Mouse (Mus musculus): ENCODE data around the gene Slc25a47. TPM values are rescaled to one million over a fixed set of nuclear protein-coding genes. Genes with fewer than 3 reads are reported as not detected.

Gene Slc25a47
- 5.3 and 7.0 TPM in 2 replicates for total RNA-seq (2014; fragmentation: Nextera tagmentation)
- total RNA-seq (2017): 6.2 and 16.2 TPM in 2 replicates

DNA sequence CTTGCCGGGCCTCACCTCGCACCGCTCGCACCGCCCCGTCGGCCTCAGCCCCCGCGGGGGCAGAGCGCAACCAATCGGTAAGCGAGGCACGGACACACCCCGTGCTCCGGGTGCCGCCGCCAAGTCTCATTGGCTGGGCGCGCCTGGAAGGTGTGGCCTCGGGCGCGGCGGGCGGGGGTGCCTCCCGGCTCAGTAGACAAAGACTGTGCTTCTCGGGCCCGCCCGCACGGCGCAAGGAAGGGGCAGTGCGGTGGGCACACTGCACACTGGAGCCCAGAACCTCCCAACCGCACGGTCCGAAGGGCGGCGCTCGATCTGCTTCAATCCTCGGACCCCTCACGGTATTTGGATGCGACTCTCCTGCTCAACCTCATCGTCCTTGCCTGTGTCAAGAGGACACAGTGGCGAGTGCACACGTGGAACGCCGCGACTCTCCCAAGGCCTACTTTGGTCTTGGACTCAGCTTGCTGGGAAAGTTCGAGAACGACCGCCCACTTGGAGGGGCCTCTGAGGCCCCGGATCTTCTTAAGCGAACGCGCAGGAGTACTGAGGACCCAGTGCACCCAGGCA is at the start of gene Slc25a47, which contains the start of gene Slc25a29:
TSS of gene Slc25a47 (plus strand) at position 207 of the 570 bp plus-strand sequence.
TSS of gene Slc25a29 (minus strand) at position 44 of the 570 bp plus-strand sequence.
- ATAC-seq (replicated peaks; ENCODE audit: low FRiP score, low TSS enrichment, poor library complexity, severe bottlenecking): peak; percentile 96

DNA sequence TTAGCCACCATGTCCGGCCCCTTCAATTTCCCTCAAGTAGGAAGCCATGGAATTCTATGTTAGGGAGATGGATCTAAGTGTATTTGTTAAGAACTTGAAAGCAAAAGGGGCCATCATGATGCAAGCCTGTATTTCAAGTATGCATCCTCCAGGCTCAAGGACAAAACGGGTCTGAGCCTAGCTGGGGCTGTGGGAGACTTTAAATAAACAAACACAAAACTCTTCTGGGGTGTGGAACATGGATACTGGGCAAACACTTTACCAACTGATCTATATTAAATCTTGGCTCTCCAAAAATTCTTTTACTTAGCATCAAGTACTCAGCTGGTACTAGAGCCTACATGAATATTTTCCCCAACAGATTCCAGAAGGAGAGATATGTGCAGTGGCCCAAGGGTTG is 48.5 kb upstream of the Slc25a47 start:
- no peak for ATAC-seq (replicated peaks; ENCODE audit: low FRiP score, low TSS enrichment, poor library complexity, severe bottlenecking)

DNA sequence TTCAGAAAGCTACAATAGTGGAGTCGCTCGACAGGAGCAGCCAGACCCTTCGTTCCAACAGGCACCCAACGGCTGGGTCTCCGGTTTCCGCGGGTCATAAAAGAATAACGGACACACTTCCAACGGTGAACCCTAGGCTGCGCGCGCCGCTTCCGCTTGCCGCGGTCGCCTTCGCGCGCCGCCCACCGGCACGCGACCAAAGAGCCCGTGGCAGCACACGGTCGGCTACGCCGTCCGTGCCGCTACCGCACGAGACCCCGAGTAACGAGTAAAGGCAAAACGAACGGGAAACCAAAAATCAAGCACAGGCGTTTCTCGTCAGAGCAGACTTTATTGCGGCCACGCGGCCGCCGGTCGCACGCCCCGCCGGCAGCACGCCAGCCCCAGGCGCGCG is 43.7 kb upstream of the Slc25a47 start:
- peak; percentile 31 for ATAC-seq (replicated peaks; ENCODE audit: low FRiP score, low TSS enrichment, poor library complexity, severe bottlenecking)

DNA sequence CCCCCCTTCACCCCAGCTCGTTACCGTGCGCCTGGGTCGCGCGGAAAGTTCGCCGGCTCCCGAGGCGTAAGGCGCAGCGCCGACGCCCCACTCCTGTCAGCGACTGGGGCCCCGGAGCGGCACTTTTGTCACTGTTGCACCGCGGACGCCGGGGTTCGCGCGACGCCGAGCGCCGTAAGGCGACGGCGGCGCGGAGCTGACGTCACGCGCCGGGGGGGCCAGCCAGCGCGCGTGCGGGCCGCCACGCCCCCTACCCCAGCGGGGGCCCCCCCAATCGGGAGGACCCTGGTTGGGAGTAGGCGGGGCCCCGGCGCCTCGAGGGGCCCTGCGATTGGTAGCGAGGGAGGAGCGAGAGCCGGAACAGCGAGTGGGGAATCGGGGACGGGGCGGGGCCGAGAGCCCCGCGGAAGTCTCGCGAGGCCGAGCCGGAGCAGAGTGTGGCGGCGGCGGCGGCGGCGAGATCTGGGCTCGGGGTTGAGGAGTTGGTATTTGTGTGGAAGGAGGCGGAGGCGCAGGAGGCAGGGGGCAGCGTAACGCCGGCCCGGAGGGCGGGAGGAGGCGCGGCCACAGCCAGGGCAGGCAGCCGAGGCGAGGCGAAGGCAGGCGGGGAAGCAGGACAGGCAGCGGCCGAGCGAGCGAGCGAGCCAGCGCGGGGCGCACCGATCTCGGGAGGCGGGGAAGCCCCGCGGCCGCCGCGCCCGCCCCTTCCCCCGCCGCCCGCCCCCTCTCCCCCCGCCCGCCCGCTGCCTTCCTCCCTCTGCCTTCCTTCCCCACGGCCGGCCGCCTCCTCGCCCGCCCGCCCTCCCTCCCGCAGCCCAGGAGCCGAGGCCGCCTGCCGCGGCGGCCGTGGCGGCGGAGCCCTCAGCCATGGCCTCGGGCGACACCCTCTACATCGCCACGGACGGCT is 43.0 kb upstream of the Slc25a47 start, which contains the start of gene Yy1:
TSS of gene Yy1 (plus strand) at position 428 of the 907 bp plus-strand sequence.
- peak; percentile 75 for ATAC-seq (replicated peaks; ENCODE audit: low FRiP score, low TSS enrichment, poor library complexity, severe bottlenecking)

DNA sequence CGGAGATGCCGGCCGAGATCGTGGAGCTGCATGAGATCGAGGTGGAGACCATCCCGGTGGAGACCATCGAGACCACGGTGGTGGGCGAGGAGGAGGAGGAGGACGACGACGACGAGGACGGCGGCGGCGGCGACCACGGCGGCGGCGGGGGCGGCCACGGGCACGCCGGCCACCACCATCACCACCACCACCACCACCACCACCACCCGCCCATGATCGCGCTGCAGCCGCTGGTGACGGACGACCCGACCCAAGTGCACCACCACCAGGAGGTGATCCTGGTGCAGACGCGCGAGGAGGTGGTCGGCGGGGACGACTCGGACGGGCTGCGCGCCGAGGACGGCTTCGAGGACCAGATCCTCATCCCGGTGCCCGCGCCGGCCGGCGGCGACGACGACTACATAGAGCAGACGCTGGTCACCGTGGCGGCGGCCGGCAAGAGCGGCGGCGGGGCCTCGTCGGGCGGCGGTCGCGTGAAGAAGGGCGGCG is 42.3 kb upstream of the Slc25a47 start:
- no peak for ATAC-seq (replicated peaks; ENCODE audit: low FRiP score, low TSS enrichment, poor library complexity, severe bottlenecking)

DNA sequence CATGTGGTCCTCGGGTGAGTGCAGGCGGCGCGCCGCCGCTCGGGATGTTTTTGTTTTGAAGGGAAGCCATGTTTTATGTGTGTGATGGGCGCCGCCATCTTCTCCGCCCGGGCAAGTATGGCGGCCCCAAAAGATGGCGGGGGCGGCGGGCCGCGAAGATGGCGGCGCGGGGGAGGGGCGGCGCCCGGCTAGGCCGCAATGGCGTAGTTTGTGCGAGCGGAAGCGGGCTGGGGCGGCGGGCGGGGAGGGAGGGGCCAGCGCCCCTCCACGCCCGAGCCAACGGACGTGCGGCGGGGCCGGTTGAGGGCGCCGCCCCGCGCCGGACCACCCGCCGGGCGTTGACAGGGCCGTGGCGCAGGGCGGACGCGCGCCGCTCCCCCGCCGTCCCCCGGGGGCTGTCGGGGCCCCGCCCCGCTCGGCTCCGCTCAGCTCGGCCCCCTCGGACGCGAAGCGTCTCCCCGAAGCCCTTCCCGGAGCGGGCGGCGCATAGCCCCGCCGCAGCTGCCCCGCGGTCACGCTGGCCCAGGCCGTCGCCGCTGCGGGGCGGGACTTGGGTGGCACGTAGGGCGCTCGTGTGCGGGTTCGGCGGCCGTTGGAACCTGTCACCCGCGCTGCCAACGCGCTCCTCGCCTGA is 41.7 kb upstream of the Slc25a47 start:
- ATAC-seq (replicated peaks; ENCODE audit: low FRiP score, low TSS enrichment, poor library complexity, severe bottlenecking): peak; percentile 31

DNA sequence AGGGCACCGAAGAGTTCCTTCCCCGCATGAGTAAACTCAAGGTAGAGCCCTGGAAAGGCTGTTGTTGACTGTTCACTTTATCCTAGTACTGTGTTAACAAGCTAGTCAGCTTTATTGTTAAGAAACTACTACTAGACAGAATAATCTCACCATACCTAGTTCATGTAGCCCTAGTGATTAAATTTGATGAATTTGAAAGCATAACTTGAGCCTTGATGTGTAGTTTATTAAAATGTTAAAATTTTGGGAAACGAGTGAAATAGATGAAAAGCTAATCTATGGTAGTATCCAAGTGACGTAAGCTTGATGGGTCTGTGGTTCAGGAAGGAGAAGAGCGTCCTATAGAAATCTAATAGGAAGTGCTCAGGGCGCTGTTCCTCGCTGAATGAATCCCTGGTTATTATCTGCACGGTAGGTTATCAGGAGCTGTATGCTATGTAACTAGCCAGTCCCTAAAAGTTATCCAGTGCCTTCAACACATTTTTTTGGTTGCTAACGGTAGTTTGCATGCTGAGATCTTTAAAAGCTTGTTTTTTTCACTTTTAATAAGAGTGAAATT is 40.8 kb upstream of the Slc25a47 start:
- ATAC-seq (replicated peaks; ENCODE audit: low FRiP score, low TSS enrichment, poor library complexity, severe bottlenecking): peak; percentile 50

DNA sequence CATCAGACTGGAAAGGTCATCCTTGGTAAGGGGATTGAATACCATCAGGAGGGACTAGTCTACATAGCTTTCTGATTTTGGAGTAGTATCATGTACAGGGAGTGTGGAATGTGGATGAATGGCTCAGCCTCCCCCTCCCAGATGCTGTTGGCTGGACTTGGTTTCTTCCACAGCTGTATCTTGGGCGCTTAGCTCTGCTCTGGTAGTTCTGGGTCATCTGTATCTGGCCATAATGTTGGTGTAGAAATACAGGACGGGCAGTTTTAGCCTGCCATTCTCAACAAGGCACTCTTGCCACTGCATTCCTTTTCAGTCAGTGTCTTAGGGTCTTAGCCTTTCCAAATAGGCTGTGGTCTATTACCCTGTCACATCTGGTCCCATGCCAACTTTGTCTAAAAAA is 34.2 kb upstream of the Slc25a47 start:
- no peak for ATAC-seq (replicated peaks; ENCODE audit: low FRiP score, low TSS enrichment, poor library complexity, severe bottlenecking)

DNA sequence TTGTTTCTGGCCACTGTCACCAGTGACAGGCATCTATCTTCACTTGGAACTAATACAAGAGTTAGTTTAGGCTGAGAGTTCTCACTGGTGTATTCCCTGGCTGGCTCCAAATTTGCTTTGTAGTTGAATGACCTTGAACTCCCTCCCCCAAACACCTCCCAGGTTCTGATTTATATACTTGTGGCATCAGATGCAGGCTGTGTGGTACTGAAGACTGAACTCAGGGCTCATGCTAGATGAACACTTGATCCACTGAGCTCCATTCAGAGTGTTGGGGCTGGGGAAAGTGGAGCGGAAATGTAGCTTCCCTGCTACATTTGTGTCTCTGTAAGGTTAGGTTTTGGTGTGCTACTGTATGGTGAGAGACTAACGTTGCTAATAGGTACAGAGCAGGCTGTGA is 31.5 kb upstream of the Slc25a47 start:
- no peak for ATAC-seq (replicated peaks; ENCODE audit: low FRiP score, low TSS enrichment, poor library complexity, severe bottlenecking)

DNA sequence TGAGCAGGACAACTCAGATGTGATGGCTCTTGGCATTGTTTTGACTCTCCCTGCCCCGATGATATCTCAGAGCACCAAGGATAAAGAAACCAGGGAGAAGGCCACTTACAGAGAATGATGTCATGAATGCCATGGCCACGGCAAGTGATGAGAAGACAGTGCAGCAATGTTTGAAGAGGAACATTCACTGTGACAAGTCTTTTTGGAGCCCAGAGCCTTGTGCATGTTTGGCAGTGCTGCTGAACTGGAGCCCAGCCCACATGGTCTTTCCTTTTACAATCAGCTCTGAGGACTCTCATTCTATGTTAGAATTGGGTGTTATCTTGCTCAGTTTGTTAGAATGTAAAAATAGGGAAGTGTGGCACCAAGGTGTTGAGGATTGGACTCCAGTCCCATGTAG is 27.4 kb upstream of the Slc25a47 start:
- ATAC-seq (replicated peaks; ENCODE audit: low FRiP score, low TSS enrichment, poor library complexity, severe bottlenecking): no peak

DNA sequence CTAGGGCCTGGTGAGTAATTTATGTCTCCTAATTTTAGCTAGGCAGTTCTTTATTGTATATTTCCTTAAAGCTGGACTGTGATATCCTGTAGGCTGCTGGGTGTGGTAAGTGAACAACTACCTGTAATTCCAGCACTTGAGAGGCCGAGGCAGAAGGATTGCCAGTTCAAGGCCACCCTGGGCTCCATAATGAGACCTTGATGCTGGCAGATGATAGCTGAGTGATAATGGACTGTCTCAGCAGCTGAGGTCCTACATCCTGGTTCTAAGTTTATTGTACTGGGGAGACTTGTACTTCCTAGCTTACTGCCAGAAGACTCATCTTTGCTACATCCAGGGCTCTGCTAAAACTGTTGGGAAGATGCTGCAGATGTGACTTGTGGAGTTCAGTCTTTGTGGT is 26.1 kb upstream of the Slc25a47 start:
- ATAC-seq (replicated peaks; ENCODE audit: low FRiP score, low TSS enrichment, poor library complexity, severe bottlenecking): peak; percentile 36

DNA sequence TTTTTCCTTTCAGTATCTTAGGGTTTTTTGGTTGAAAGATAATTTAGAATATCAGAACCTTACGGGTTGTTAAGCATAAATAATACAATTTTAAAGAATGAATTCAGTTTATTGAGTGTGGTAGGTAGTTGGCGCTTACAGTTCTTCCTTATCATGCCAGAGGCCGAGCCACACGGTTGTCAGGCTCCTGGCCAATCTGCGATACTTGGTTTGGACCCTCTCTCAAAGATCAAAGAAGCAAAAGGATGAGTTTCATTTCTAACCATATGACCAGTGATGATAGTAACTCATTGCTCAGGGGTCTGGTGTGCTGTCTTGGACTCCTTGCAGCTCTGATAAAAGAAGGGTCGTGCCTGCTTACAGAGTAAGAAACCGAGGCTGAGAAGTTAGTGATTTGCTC is 25.5 kb upstream of the Slc25a47 start:
- ATAC-seq (replicated peaks; ENCODE audit: low FRiP score, low TSS enrichment, poor library complexity, severe bottlenecking): peak; percentile 77

DNA sequence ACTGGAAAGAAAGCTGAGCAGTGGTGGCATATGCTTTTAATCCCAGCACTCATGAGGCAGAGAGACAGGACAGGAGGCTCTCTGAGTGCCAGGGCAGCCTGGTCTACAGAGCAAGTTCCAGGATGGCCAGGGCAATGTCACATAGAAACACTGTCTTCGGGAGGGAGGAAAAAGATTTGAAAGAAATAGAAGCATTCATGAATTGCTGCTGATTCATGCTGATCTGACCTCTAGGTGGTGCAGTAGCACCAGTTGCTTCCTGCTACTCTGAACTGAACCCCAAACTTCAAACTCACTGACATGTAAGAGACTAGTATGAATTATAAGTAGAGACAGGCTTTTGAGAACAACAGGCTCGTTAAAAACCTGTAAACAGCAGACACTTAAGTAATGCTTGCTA is 24.7 kb upstream of the Slc25a47 start:
- peak; percentile 46 for ATAC-seq (replicated peaks; ENCODE audit: low FRiP score, low TSS enrichment, poor library complexity, severe bottlenecking)

DNA sequence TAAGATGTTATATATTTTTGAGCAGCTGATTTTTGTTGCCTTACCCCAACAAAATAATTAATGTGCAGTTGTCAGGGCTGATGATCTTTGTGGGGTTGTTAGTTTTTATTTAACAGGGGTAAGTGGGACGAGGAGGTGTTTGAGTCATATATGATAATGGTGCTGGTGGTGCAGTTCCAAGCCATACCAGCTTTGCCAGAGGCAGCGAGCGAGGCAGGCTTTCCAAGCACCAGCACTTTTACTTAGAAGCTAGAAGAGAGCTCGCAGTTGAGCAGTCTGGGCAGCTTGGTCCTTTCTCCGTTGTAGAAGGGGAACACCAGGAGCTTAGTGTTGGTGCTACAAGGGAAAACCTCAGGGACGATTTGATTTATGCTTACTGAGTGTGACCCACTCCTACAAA is 23.4 kb upstream of the Slc25a47 start:
- no peak for ATAC-seq (replicated peaks; ENCODE audit: low FRiP score, low TSS enrichment, poor library complexity, severe bottlenecking)

DNA sequence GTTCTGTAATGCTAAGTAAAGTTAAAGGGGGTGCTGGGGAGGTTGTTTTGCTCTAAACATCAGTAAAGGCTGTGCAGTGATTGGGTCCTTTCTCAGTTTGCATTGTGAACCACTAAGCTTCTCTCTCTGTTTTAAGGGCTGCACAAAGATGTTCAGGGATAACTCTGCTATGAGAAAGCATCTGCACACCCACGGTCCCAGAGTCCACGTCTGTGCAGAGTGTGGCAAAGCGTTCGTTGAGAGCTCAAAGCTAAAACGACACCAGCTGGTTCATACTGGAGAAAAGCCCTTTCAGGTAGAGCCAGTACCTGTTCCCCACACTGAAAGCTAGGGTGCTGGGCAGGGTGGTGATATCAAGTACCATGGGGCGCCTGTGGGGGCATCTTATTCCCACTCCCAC is 21.4 kb upstream of the Slc25a47 start:
- no peak for ATAC-seq (replicated peaks; ENCODE audit: low FRiP score, low TSS enrichment, poor library complexity, severe bottlenecking)

DNA sequence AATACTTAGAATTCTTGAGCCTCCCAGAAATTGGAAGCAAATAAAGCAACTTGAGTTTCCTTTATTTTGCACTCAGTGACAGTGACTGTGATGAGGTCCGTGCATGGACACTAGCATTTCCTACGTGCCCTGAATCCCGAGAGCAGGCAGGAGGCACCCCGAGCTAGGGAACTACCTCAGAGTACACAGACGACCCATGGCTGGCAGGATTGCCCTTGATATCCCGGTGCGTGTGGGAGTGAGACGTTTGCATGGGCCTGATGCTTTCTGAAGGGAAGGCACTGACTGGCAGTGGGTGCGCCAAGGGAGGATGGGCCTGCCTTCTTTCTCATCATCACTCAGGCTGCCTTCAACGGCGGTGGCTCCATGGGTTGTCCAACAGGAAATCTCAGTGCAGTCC is 19.3 kb upstream of the Slc25a47 start:
- no peak for ATAC-seq (replicated peaks; ENCODE audit: low FRiP score, low TSS enrichment, poor library complexity, severe bottlenecking)

DNA sequence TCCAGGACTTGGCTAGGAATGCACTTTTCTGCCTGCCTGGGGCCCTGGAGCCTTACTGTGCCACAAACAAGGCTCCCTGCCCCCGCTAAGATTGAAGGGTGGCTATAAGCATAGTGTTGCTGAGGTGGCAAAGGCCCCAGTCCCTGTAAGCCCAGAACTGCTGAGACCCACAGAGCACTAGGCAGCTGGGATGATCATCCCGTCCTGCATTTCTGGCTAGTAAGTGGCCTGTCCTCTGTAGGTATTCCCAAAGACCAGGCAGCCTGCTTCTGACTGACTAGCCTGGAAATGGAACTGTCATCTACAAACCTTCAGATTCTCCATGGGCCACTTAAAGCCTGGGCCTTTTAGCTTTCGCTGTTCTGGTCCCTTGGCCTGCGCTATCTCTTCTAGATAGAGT is 15.4 kb upstream of the Slc25a47 start:
- 0 out of 2 replicates have a peak, but pooled peaks have one; percentile 9 for ATAC-seq (replicated peaks; ENCODE audit: low FRiP score, low TSS enrichment, poor library complexity, severe bottlenecking)

DNA sequence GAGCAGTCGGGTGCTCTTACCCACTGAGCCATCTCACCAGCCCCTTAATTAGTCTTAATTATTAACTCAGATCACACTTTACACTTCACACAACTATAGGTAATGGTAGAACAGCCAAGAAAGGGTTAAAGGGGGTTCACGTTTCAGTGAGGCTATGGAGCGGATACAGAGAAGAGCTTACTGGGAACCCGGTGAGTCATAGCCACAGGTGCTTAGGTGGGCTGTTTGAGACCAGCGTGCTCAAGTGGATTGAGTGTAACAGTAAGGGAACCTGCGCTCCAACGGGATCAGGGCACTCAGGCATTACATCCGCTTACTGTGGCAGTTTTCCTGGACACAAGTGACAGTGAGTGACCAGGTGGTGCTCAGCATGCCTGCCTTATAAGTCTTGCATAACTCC is 12.8 kb upstream of the Slc25a47 start:
- no peak for ATAC-seq (replicated peaks; ENCODE audit: low FRiP score, low TSS enrichment, poor library complexity, severe bottlenecking)

DNA sequence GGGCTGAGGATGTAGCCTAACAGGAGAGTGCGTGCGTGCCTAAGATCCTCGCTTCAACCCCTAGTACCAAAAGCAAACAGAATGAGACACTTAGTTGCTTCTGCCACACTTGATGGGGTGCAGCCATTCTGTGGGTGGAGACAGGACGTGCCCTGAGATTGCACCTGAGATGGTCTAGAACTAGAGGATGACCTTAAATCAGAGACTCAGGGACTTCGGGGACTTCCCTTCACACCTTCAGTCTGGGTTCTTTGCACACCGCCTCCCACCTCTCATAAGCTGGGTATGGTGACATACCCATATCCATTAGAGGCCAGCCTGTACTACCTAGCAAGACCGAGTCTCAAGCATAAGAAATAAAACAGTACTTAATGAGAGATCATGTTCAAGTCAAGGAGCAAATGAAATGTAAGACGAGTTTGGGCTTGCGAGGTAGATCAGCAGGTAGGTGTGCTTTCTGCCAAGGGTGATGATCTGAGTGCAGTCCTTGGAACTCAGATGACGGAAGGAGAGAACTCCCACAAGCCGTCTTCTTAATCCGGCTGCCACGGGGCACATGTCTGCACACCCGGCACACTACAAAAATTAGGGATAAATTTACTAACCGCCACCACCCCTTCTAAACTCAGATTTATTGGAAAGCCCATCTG is 11.5 kb upstream of the Slc25a47 start:
- no peak for ATAC-seq (replicated peaks; ENCODE audit: low FRiP score, low TSS enrichment, poor library complexity, severe bottlenecking)
